Mouse (Mus musculus): ENCODE measurements around the gene Erc2. TPM values are rescaled to one million over a fixed set of nuclear protein-coding genes. Genes with fewer than 3 reads are reported as not detected.

The Erc2 gene
- total and polyA plus RNA-seq, 3 experiments, result not detected

GRCm38 (mm10) chr14:28386815-28387607, 764.8 kb downstream of the Erc2 start:
- Histone ChIP-seq H3K79me2 (replicated peaks; ENCODE audit: control insufficient read depth, extremely low read depth, insufficient read depth, poor library complexity, severe bottlenecking) (no peaks in the 10 kb centered on the region), H3K4me3 (replicated peaks in 1 of 3; ENCODE audit: low read depth in 2 of 3, low read length in 2 of 3, poor library complexity in 1 of 3) (no peak overlapping the region), H3K4me2 (ENCODE audit: insufficient read depth, low read depth, poor library complexity, severe bottlenecking) (no peak overlapping the region), H3K4me1 (ENCODE audit: control insufficient read depth in 1 of 2, insufficient read depth in 2 of 2) (no peaks in the 10 kb centered on the region), H3K27ac (ENCODE audit: insufficient read depth, low read depth) (no peak overlapping the region), H3K36me3 (replicated peaks in 1 of 2; ENCODE audit: control insufficient read depth in 1 of 2, insufficient read depth in 1 of 2, low read length in 1 of 2) (no peaks in the 10 kb centered on the region), H3K9me3 (replicated peaks; ENCODE audit: low read length) (peaks cover 48% of the 10 kb centered on the region), H3K9ac (ENCODE audit: insufficient read depth, low read depth) (no peak overlapping the region), H3K27me3 (replicated peaks) (no peaks in the 10 kb centered on the region)
- DNase-seq (ENCODE audit: extremely low read depth), result no peak
- TF ChIP-seq POLR2AphosphoS2 (IDR thresholded peaks at IDR 0.05; ENCODE audit: low read depth, low read length), result no peak
- no peak for TF ChIP-seq NELFE (IDR thresholded peaks at IDR 0.05; ENCODE audit: low read depth, low read length)
- in situ Hi-C loops (cut with MboI; ENCODE audit: low pct_ligation_motif_present, low pct_unique_long_range_greater_than_20kb, low sequenced_read_pairs), result no loop called here
- dilution Hi-C loops (cut with MboI; ENCODE audit: extremely low pct_ligation_motif_present, extremely low pct_unique_long_range_greater_than_20kb, low sequenced_read_pairs), result no loop called here

GRCm38 (mm10) chr14:28398915-28399314, 776.7 kb downstream of the Erc2 start:
- TF ChIP-seq JUND (conservative IDR thresholded peaks at IDR 0.05; ENCODE audit: low read depth, low read length), result no peak
- no peak for TF ChIP-seq EP300 (IDR thresholded peaks at IDR 0.05; ENCODE audit: low read length)
- no peak for TF ChIP-seq ZNF384 (IDR thresholded peaks at IDR 0.05; ENCODE audit: low read depth, low read length)
- no peak for TF ChIP-seq UBTF (IDR thresholded peaks at IDR 0.05; ENCODE audit: low read depth, low read length)
- no peak for TF ChIP-seq BHLHE40 (IDR thresholded peaks at IDR 0.05; ENCODE audit: low read depth, low read length)
- TF ChIP-seq NELFE (IDR thresholded peaks at IDR 0.05; ENCODE audit: low read depth, low read length), result no peak
- no peak for TF ChIP-seq PAX5 (IDR thresholded peaks at IDR 0.05; ENCODE audit: low read length)
- no peak for TF ChIP-seq ZKSCAN1 (IDR thresholded peaks at IDR 0.05; ENCODE audit: borderline replicate concordance, low read depth, low read length)
- no peak for TF ChIP-seq MXI1 (IDR thresholded peaks at IDR 0.05; ENCODE audit: low read depth, low read length)
- no peak for TF ChIP-seq ZC3H11A (IDR thresholded peaks at IDR 0.05; ENCODE audit: low read depth, low read length)
- TF ChIP-seq E2F4 (IDR thresholded peaks at IDR 0.05; ENCODE audit: insufficient replicate concordance, low read depth, low read length), result no peak
- no peak for TF ChIP-seq ELF1 (IDR thresholded peaks at IDR 0.05; ENCODE audit: low read depth, low read length)
- no peak for TF ChIP-seq GABPA (IDR thresholded peaks at IDR 0.05; ENCODE audit: insufficient replicate concordance, low read depth, low read length)
- no peak for TF ChIP-seq IRF4 (IDR thresholded peaks at IDR 0.05; ENCODE audit: low read depth, low read length)
- no peak for TF ChIP-seq POLR2AphosphoS2 (IDR thresholded peaks at IDR 0.05; ENCODE audit: low read depth, low read length)
- no peak for TF ChIP-seq USF1 (IDR thresholded peaks at IDR 0.05; ENCODE audit: low read depth, low read length)
- DNase-seq (ENCODE audit: extremely low read depth), result no peak
- H3K4me1 ChIP-seq (ENCODE audit: control insufficient read depth in 1 of 2, insufficient read depth in 2 of 2), result no peaks in the 10 kb centered on the region
- H3K9me3 ChIP-seq (replicated peaks; ENCODE audit: low read length), result peaks cover 56% of the 10 kb centered on the region
- no peak overlapping the region for H3K9ac ChIP-seq (ENCODE audit: insufficient read depth, low read depth)
- no peaks in the 10 kb centered on the region for H3K27me3 ChIP-seq (replicated peaks)
- no peaks in the 10 kb centered on the region for H3K36me3 ChIP-seq (replicated peaks in 1 of 2; ENCODE audit: control insufficient read depth in 1 of 2, insufficient read depth in 1 of 2, low read length in 1 of 2)
- no peaks in the 10 kb centered on the region for H3K79me2 ChIP-seq (replicated peaks; ENCODE audit: control insufficient read depth, extremely low read depth, insufficient read depth, poor library complexity, severe bottlenecking)
- dilution Hi-C loops (cut with MboI; ENCODE audit: extremely low pct_ligation_motif_present, extremely low pct_unique_long_range_greater_than_20kb, low sequenced_read_pairs), result no loop called here
- no peak overlapping the region for H3K4me3 ChIP-seq (replicated peaks in 1 of 3; ENCODE audit: low read depth in 2 of 3, low read length in 2 of 3, poor library complexity in 1 of 3)
- H3K27ac ChIP-seq (ENCODE audit: insufficient read depth, low read depth), result no peak overlapping the region
- in situ Hi-C loops (cut with MboI; ENCODE audit: low pct_ligation_motif_present, low pct_unique_long_range_greater_than_20kb, low sequenced_read_pairs), result no loop called here
- no peak overlapping the region for H3K4me2 ChIP-seq (ENCODE audit: insufficient read depth, low read depth, poor library complexity, severe bottlenecking)

All from CH12.LX (cell line).